Mouse (Mus musculus) olfactory bulb, adult 2 months (tissue): Measurements from ENCODE around the gene Dchs1. TPM values are rescaled to one million over a fixed set of nuclear protein-coding genes. Genes with fewer than 3 reads are reported as not detected.
"Not testable (repeated sequence)": the region's sequence is repeated elsewhere in the genome, so short reads cannot be mapped to it uniquely, and the experiment has no call there.

ENCODE experiments used
- H3K27ac ChIP-seq: fragments of 200-500 bp; 2 replicates; pipeline ENCODE4 v1.5.1; 2012; ENCODE audit warnings: low read depth, low read length; ENCODE audit not compliant: insufficient read depth
- H3K4me1 ChIP-seq: fragments of 200-500 bp; 2 replicates; pipeline ENCODE4 v1.6.1; 2012; ENCODE audit warnings: low read length; ENCODE audit not compliant: control insufficient read depth, insufficient read depth
- H3K4me3 ChIP-seq: fragments of 200-500 bp; 2 replicates; pipeline ENCODE4 v1.5.1; 2012; ENCODE audit warnings: mild to moderate bottlenecking, low read depth, low read length, moderate library complexity; ENCODE audit not compliant: insufficient read depth
- CTCF ChIP-seq: fragments of 200-500 bp; IDR thresholded peaks from 2 replicates; pipeline ENCODE4 v1.5.1; 2012; ENCODE audit warnings: low read depth, mild to moderate bottlenecking, low read length, moderate library complexity; ENCODE audit not compliant: insufficient read depth
- POLR2A ChIP-seq: fragments of 200-500 bp; IDR thresholded peaks from 2 replicates; pipeline ENCODE4 v1.6.1; 2012; ENCODE audit warnings: mild to moderate bottlenecking, low read depth, low read length, moderate library complexity; ENCODE audit not compliant: insufficient read depth
- WGBS: fragments of 180-500 bp; shearing (Covaris S2); methylation state at CpG from one replicate; pipeline ENCODE4 v1.1.7; 2018; 5-methylcytosine and 5-hydroxymethylcytosine counted together
- polyA plus RNA-seq: library from polyadenylated mRNA; stranded (reverse); fragments of >200 nt; gene quantifications from 2 replicates; pipeline ENCODE4 v1.2.4, GENCODE M21; 2012; ENCODE audit warnings: low replicate concordance; ENCODE audit not compliant: missing spikeins, insufficient read depth, insufficient read length

The Dchs1 gene
- polyA plus RNA-seq, 1 experiment = not detected

GRCm38 (mm10) chr7:105751491-105752433, 35.7 kb downstream of the Dchs1 start, which contains the start of gene Tpp1:
TSS of gene Tpp1 (minus strand) at chr7:105752235.
- TF ChIP-seq CTCF (no peak), POLR2A (0 out of 2 replicates have a peak, but pooled peaks have one; percentile 33)
- Histone ChIP-seq H3K4me1 (peaks cover 10% of the 10 kb centered on the region), H3K27ac (peak within 1 kb of the TSS; percentile 54), H3K4me3 (peak within 1 kb of the TSS; percentile 58)
- WGBS = 8% methylated on average over 20 of the region's 20 CpGs

- TF ChIP-seq POLR2A = no peak
- no peak for TF ChIP-seq CTCF
- no peak overlapping the region for H3K27ac ChIP-seq
- no peak overlapping the region for H3K4me3 ChIP-seq
- WGBS = 74% methylated on average over 2 of the region's 2 CpGs
- H3K4me1 ChIP-seq = peaks cover 14% of the 10 kb centered on the region
Measured at GRCm38 (mm10) chr7:105747776-105748175, 39.7 kb downstream of the Dchs1 start.

- Histone ChIP-seq H3K27ac (peak within 1 kb of the TSS; percentile 71; the same call in 1 of the 2 replicates), H3K4me3 (peak within 1 kb of the TSS; percentile 93), H3K4me1 (peaks cover 7% of the 10 kb centered on the region)
- under 1% methylated on average over 67 of the region's 67 CpGs for WGBS
- no peak for TF ChIP-seq CTCF
- peak; percentile 64; the same call in 1 of the 2 replicates for TF ChIP-seq POLR2A
Measured at GRCm38 (mm10) chr7:105743926-105744590, 43.4 kb downstream of the Dchs1 start, which contains the start of gene Taf10. TSS of gene Taf10 (minus strand) at chr7:105744361.

GRCm38 (mm10) chr7:105743246-105743925, 44.1 kb downstream of the Dchs1 start:
- H3K4me3 ChIP-seq = peak overlapping the region; percentile 93
- H3K4me1 ChIP-seq, H3K27ac ChIP-seq: not testable (repeated sequence)
- WGBS = 31% methylated on average over 20 of the region's 20 CpGs

GRCm38 (mm10) chr7:105742539-105743215, 44.8 kb downstream of the Dchs1 start:
- H3K4me3 ChIP-seq, H3K4me1 ChIP-seq, H3K27ac ChIP-seq: not testable (repeated sequence)
- WGBS = 77% methylated on average over 7 of the region's 7 CpGs

GRCm38 (mm10) chr7:105741978-105742377, 45.5 kb downstream of the Dchs1 start:
- TF ChIP-seq POLR2A (no peak), CTCF (no peak)
- no peak overlapping the region for H3K27ac ChIP-seq
- H3K4me3 ChIP-seq = no peak overlapping the region
- WGBS = 91% methylated on average over 9 of the region's 9 CpGs
- peaks cover 7% of the 10 kb centered on the region for H3K4me1 ChIP-seq

GRCm38 (mm10) chr7:105740851-105741250, 46.6 kb downstream of the Dchs1 start:
- no peak overlapping the region for H3K27ac ChIP-seq
- 76% methylated on average over 6 of the region's 6 CpGs for WGBS
- TF ChIP-seq CTCF = no peak
- TF ChIP-seq POLR2A = no peak
- H3K4me1 ChIP-seq = peaks cover 7% of the 10 kb centered on the region
- no peak overlapping the region for H3K4me3 ChIP-seq

GRCm38 (mm10) chr7:105740089-105740795, 47.2 kb downstream of the Dchs1 start:
- Histone ChIP-seq H3K4me3 (no peak overlapping the region), H3K4me1 (peaks cover 7% of the 10 kb centered on the region), H3K27ac (no peak overlapping the region)
- WGBS = 82% methylated on average over 13 of the region's 13 CpGs
- TF ChIP-seq POLR2A = no peak
- TF ChIP-seq CTCF = no peak
